Mouse (Mus musculus) myocyte (in vitro differentiated cells): ENCODE measurements around the gene Fahd1. TPM values are rescaled to one million over a fixed set of nuclear protein-coding genes. Genes with fewer than 3 reads are reported as not detected.
A peak's percentile ranks its signal among the peaks of the same experiment; 100 is the strongest.

Source experiments
- H3K27me3 ChIP-seq: one replicate; pipeline ENCODE4 v1.6.1; 2011; ENCODE audit not compliant: control insufficient read depth, insufficient read depth, insufficient read length
- H3K36me3 ChIP-seq: one replicate; pipeline ENCODE4 v1.6.1; 2011; ENCODE audit not compliant: control insufficient read depth, insufficient read depth
- H3K4me2 ChIP-seq: one replicate; pipeline ENCODE4 v1.6.1; 2011; ENCODE audit warnings: low read depth, control low read depth
- H3K4me3 ChIP-seq: one replicate; pipeline ENCODE4 v1.5.1; 2011; ENCODE audit warnings: mild to moderate bottlenecking, control low read depth, moderate library complexity
- H3K79me2 ChIP-seq: one replicate; pipeline ENCODE4 v1.6.1; 2011; ENCODE audit not compliant: control insufficient read depth, insufficient read depth
- H3ac ChIP-seq: one replicate; pipeline ENCODE4 v1.6.1; 2011; ENCODE audit not compliant: control insufficient read depth, insufficient read length
- CEBPB ChIP-seq: IDR thresholded peaks from 2 replicates; pipeline ENCODE4 v1.6.1; 2011; ENCODE audit warnings: mild to moderate bottlenecking, moderate library complexity; ENCODE audit not compliant: poor library complexity, insufficient read depth, severe bottlenecking
- E2F4 ChIP-seq: IDR thresholded peaks from one replicate; pipeline ENCODE4 v1.6.1; 2011; ENCODE audit warnings: mild to moderate bottlenecking, control low read depth, moderate library complexity; ENCODE audit not compliant: insufficient read depth
- MAX ChIP-seq: IDR thresholded peaks from one replicate; pipeline ENCODE4 v1.6.1; 2011; ENCODE audit warnings: low read depth, mild to moderate bottlenecking, control low read depth
- MYOD1 ChIP-seq, 3 experiments: IDR thresholded peaks; one replicate each; pipeline ENCODE4 v1.6.1; 2011; ENCODE audit warnings: control low read depth in 2 of 3, low read depth in 2 of 3, mild to moderate bottlenecking in 2 of 3, moderate library complexity in 1 of 3; ENCODE audit not compliant: insufficient read length in 2 of 3, control insufficient read depth in 1 of 3
- MYOG ChIP-seq, 3 experiments: IDR thresholded peaks; one replicate each; pipeline ENCODE4 v1.6.1; 2011; ENCODE audit warnings: control low read depth in 2 of 3, low read depth in 2 of 3, mild to moderate bottlenecking in 2 of 3; ENCODE audit not compliant: insufficient read length in 2 of 3, control insufficient read depth in 1 of 3, insufficient read depth in 1 of 3
- POLR2A ChIP-seq: IDR thresholded peaks from one replicate; pipeline ENCODE4 v1.6.1; 2011; ENCODE audit warnings: low read depth, mild to moderate bottlenecking, control low read depth, moderate library complexity; ENCODE audit not compliant: insufficient read length
- POLR2AphosphoS2 ChIP-seq: IDR thresholded peaks from one replicate; pipeline ENCODE4 v1.6.1; 2011; ENCODE audit warnings: low read depth, control low read depth; ENCODE audit not compliant: insufficient read length
- REST ChIP-seq: IDR thresholded peaks from one replicate; pipeline ENCODE4 v1.6.1; 2011; ENCODE audit warnings: mild to moderate bottlenecking, control low read depth, moderate library complexity; ENCODE audit not compliant: insufficient read depth, insufficient read length
- SRF ChIP-seq: IDR thresholded peaks from one replicate; pipeline ENCODE4 v1.6.1; 2011; ENCODE audit warnings: low read depth; ENCODE audit not compliant: control insufficient read depth, insufficient read length
- TCF12 ChIP-seq: IDR thresholded peaks from one replicate; pipeline ENCODE4 v1.6.1; 2011; ENCODE audit warnings: mild to moderate bottlenecking, control low read depth; ENCODE audit not compliant: poor library complexity, insufficient read depth, severe bottlenecking
- TCF3 ChIP-seq: IDR thresholded peaks from one replicate; pipeline ENCODE4 v1.6.1; 2011; ENCODE audit warnings: low read depth, control low read depth; ENCODE audit not compliant: insufficient read length
- USF1 ChIP-seq: IDR thresholded peaks from one replicate; pipeline ENCODE4 v1.6.1; 2011; ENCODE audit warnings: low read depth, mild to moderate bottlenecking, control low read depth, moderate library complexity
- polyA plus RNA-seq: library from polyadenylated mRNA; unstranded; fragments of >200 nt; fragmentation: generic; extraction: Trizol; gene quantifications from one replicate; pipeline ENCODE4 v1.2.1, GENCODE M21; 2012; ENCODE audit warnings: missing spikeins

The Fahd1 gene
- polyA plus RNA-seq, 1 experiment: 9.5 TPM

GRCm38 (mm10) chr17:24817503-24817902, 32.7 kb downstream of the Fahd1 start:
- Histone ChIP-seq H3K4me2 (peak overlapping the region; percentile 45), H3K36me3 (no peaks in the 10 kb centered on the region), H3K4me3 (no peak overlapping the region), H3K79me2 (no peaks in the 10 kb centered on the region), H3ac (no peak overlapping the region), H3K27me3 (peaks cover 4% of the 10 kb centered on the region)
- TF ChIP-seq MYOD1 (IDR thresholded peaks at IDR 0.05; ENCODE audit: control insufficient read depth in 1 of 3, insufficient read length in 2 of 3, low read depth in 2 of 3) (no peak), TCF12 (no peak), TCF3 (no peak), E2F4 (no peak), REST (no peak), POLR2AphosphoS2 (no peak), MAX (no peak), POLR2A (no peak), USF1 (no peak)

- H3K36me3 ChIP-seq: no peaks in the 10 kb centered on the region
- H3ac ChIP-seq: no peak overlapping the region
- no peak overlapping the region for H3K4me2 ChIP-seq
- peaks cover 4% of the 10 kb centered on the region for H3K27me3 ChIP-seq
- H3K79me2 ChIP-seq: no peaks in the 10 kb centered on the region
- TF ChIP-seq POLR2AphosphoS2: no peak
- no peak for TF ChIP-seq TCF12
- no peak for TF ChIP-seq SRF
- TF ChIP-seq TCF3: no peak
- no peak for TF ChIP-seq MYOG (IDR thresholded peaks at IDR 0.05; ENCODE audit: control insufficient read depth in 1 of 3, insufficient read depth in 1 of 3, insufficient read length in 2 of 3, low read depth in 2 of 3)
- TF ChIP-seq POLR2A: no peak
- TF ChIP-seq E2F4: no peak
- TF ChIP-seq USF1: no peak
- TF ChIP-seq MYOD1 (IDR thresholded peaks at IDR 0.05; ENCODE audit: control insufficient read depth in 1 of 3, insufficient read length in 2 of 3, low read depth in 2 of 3): no peak
- TF ChIP-seq MAX: no peak
- TF ChIP-seq REST: no peak
- TF ChIP-seq CEBPB: no peak
- no peak overlapping the region for H3K4me3 ChIP-seq
These were observed 34.9 kb downstream of the Fahd1 start for GRCm38 (mm10) chr17:24815256-24815655.

GRCm38 (mm10) chr17:24812215-24812614, 37.9 kb downstream of the Fahd1 start:
- Histone ChIP-seq H3K4me2 (no peak overlapping the region), H3K4me3 (no peak overlapping the region), H3K79me2 (no peaks in the 10 kb centered on the region), H3ac (no peak overlapping the region), H3K27me3 (peaks cover 15% of the 10 kb centered on the region), H3K36me3 (no peaks in the 10 kb centered on the region)
- TF ChIP-seq TCF12 (no peak), POLR2A (no peak), E2F4 (no peak), POLR2AphosphoS2 (no peak), MAX (no peak), REST (no peak), MYOD1 (IDR thresholded peaks at IDR 0.05; ENCODE audit: control insufficient read depth in 1 of 3, insufficient read length in 2 of 3, low read depth in 2 of 3) (no peak), SRF (no peak), MYOG (IDR thresholded peaks at IDR 0.05; ENCODE audit: control insufficient read depth in 1 of 3, insufficient read depth in 1 of 3, insufficient read length in 2 of 3, low read depth in 2 of 3) (no peak), CEBPB (no peak), TCF3 (no peak), USF1 (no peak)

- no peak overlapping the region for H3K4me2 ChIP-seq
- H3K36me3 ChIP-seq: no peaks in the 10 kb centered on the region
- no peak for TF ChIP-seq POLR2AphosphoS2
- no peak for TF ChIP-seq MYOD1 (IDR thresholded peaks at IDR 0.05; ENCODE audit: control insufficient read depth in 1 of 3, insufficient read length in 2 of 3, low read depth in 2 of 3)
- TF ChIP-seq MAX: no peak
- H3K4me3 ChIP-seq: no peak overlapping the region
- peaks cover 15% of the 10 kb centered on the region for H3K27me3 ChIP-seq
- no peak overlapping the region for H3ac ChIP-seq
- H3K79me2 ChIP-seq: no peaks in the 10 kb centered on the region
These were observed 39.0 kb downstream of the Fahd1 start for GRCm38 (mm10) chr17:24811211-24811610.

GRCm38 (mm10) chr17:24803952-24804951, 45.9 kb downstream of the Fahd1 start, which contains the start of gene Meiob:
Gene Meiob (plus strand): TSS chr17:24804289.
- H3K4me2 ChIP-seq: no peak within 1 kb of the TSS
- H3K79me2 ChIP-seq: no peaks in the 10 kb centered on the region
- TF ChIP-seq MAX: no peak
- no peak for TF ChIP-seq MYOG (IDR thresholded peaks at IDR 0.05; ENCODE audit: control insufficient read depth in 1 of 3, insufficient read depth in 1 of 3, insufficient read length in 2 of 3, low read depth in 2 of 3)
- TF ChIP-seq E2F4: no peak
- no peak for TF ChIP-seq USF1
- TF ChIP-seq POLR2AphosphoS2: no peak
- no peak for TF ChIP-seq POLR2A
- no peak for TF ChIP-seq SRF
- no peaks in the 10 kb centered on the region for H3K36me3 ChIP-seq
- H3K27me3 ChIP-seq: peaks cover 34% of the 10 kb centered on the region
- H3ac ChIP-seq: no peak within 1 kb of the TSS
- no peak within 1 kb of the TSS for H3K4me3 ChIP-seq
